In genomic region chr7:79466053-79466901, GRCm38 (mm10) we compare ENCODE assay signal across 8 mouse cellular contexts. TPM values are rescaled to one million over a fixed set of nuclear protein-coding genes. Genes with fewer than 3 reads are reported as not detected.
DNase-seq lines count a peak whose midpoint lies in the region; ATAC-seq lines count a peak whose summit lies in the region.

Gene Polg, minus strand, starts transcription at chr7:79466362.

- H3K9me3 ChIP-seq in hindbrain, embryonic 11.5 days (ENCODE audit: control insufficient read depth, low read length) = no peaks in the 10 kb centered on the region

- peaks cover 11% of the 10 kb centered on the region for H3K4me1 ChIP-seq in hindbrain, embryonic 11.5 days (replicated peaks; ENCODE audit: control insufficient read depth, insufficient read depth, low read length)

- H3K4me3 ChIP-seq in hindbrain, embryonic 11.5 days (ENCODE audit: low read depth, low read length) = peak within 1 kb of the TSS; percentile 90

- peak; percentile 97 for ATAC-seq in hindbrain, embryonic 11.5 days (ENCODE audit: low FRiP score)

- peak; percentile 100 for DNase-seq in Muller cell, postnatal 12 days (ENCODE audit: inconsistent ontology term)
- DNase-seq in cerebellum, adult 9-11 months = peak; percentile 99
- DNase-seq in frontal cortex, adult 2 months (ENCODE audit: extremely low spot score in 1 of 2, low spot score in 1 of 2) = peak; percentile 98 to 100
- peak; percentile 99 for DNase-seq in hindbrain, embryonic 11.5 days (ENCODE audit: low spot score)
- DNase-seq in layer of hippocampus, postnatal 10 days (ENCODE audit: low spot score in 2 of 2) = peak; percentile 99 to 100
- peak; percentile 99 for DNase-seq in lung, postnatal 10 days
- DNase-seq in ovary, postnatal 36 days (ENCODE audit: low spot score) = peak; percentile 99
- DNase-seq in thymus, postnatal 25 days = peak; percentile 98

- H3K27me3 ChIP-seq in hindbrain, embryonic 11.5 days (ENCODE audit: control insufficient read depth, insufficient read depth, low read length) = no peaks in the 10 kb centered on the region

- peak within 1 kb of the TSS; percentile 74 for H3K27ac ChIP-seq in hindbrain, embryonic 11.5 days (ENCODE audit: low read depth, low read length)

- H3K4me2 ChIP-seq in hindbrain, embryonic 11.5 days (replicated peaks; ENCODE audit: low read depth, low read length) = peak within 1 kb of the TSS; percentile 81

- no peaks in the 10 kb centered on the region for H3K36me3 ChIP-seq in hindbrain, embryonic 11.5 days (ENCODE audit: control insufficient read depth, insufficient read depth, low read length)

- 0% methylated on average over 71 of the region's 76 CpGs for WGBS in hindbrain, embryonic 11.5 days

- H3K9ac ChIP-seq in hindbrain, embryonic 11.5 days (ENCODE audit: low read depth, low read length) = peak within 1 kb of the TSS; percentile 84

RNA-seq across cellular contexts. Expression of gene Polg, which starts in this region (rescaled TPM):
- polyA plus RNA-seq in frontal cortex, adult 2 months (2012; rRNA removed) = 73.0 and 84.6 TPM in 2 replicates
- polyA plus RNA-seq in hindbrain, embryonic 11.5 days (2014; fragmentation: Nextera tagmentation; extraction: Ambion mirVana) = 22.5 and 26.3 TPM in 2 replicates
- 10 to 100 TPM; 83.3 to 96.9 TPM for total RNA-seq in layer of hippocampus, postnatal 10 days (2021)

Comparison
In these comparisons a context has a peak if more than half of its experiments do, and no peak if none do; other contexts are left out.
1. Peak in every context shown above with its lines: DNase-seq, ATAC-seq, H3K4me3 ChIP-seq and H3K27ac ChIP-seq.